Mouse (Mus musculus) cerebellum, adult 8-10 months (tissue): ENCODE data around the gene Ccdc8.

Experiments
- DNase-seq: peaks from one replicate; pipeline ENCODE4 v3.0.0; 2022

The Ccdc8 gene

GRCm38 (mm10) chr7:17011909-17012590 lies 19.5 kb downstream of the Ccdc8 start:
- DNase-seq, result peak; percentile 58

GRCm38 (mm10) chr7:17015381-17015780 lies 22.9 kb downstream of the Ccdc8 start:
- peak; percentile 47 for DNase-seq

GRCm38 (mm10) chr7:17017036-17017435 lies 24.5 kb downstream of the Ccdc8 start:
- peak; percentile 97 for DNase-seq

DNA sequence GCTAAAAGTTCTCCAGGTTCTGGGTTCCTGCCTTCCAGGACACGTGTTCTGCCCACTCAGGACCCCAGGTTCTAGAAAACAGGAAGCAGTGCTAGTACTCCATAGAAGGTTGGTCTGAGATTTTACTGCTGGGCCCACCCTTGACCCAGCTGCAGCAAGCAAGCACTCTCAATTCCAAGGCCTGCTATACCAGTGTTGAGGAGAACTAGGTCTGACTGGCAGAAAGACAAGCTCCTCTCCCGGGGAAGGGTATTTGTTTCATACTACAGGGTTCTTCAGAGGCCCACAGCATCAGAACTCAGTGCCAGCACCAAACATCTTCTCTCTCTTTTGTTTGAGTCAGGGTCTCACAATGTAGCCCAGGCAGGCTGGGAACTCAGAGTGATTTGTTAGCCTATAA lies 25.4 kb downstream of the Ccdc8 start:
- no peak for DNase-seq

DNA sequence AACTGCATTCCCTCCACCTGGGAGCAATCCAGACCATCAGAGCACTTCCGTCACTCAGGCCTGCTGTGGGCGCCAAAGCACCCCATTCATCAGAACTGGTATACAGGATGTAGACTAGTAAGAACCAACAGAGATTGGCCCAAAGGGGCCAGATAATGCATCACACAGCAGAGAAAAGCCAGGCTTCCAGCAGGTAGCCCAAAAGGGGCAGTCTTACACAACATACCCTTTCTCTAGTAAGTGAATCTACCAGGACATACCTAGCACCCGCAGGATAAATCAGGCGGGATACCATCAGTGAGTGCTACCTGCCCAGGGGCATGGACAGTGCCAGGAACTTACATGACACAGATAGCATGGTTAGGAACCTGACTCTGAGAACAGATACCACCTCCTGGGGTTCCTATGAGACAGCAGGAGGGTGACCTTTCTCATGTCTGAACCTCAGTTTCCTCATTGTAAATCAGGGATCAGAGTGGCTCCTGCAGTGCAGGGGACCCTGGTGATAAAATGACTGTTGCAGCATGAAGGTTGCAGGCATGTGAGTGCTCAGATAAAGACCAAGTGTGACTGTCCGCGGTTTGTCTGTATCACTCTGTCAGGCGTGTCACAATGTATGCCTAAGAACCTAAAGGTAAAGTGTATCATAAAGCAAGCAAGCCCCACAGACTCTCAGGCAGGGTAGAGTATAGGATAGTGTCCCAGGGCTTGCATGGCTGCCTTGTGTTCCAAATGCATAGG lies 27.1 kb downstream of the Ccdc8 start:
- peak; percentile 26 for DNase-seq

DNA sequence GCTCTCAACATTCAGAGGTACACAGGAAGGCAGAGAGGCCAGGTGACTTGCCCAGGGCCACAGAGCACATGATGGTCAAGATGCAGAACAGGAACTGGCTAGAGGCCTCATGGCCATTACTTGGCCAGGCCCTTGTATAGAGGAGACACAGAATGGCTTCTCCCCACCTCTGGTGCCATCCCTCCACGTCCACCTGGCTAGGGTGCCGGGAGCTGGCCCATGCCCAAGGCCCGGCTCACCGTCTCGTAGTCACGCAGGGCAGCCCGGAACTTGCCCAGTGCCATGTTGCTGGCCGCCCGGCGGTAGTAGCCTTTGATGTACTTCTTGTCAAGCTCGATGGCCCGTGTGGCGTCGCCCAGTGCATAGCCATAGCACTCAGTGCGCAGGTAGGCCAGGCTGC lies 29.7 kb downstream of the Ccdc8 start:
- DNase-seq, result peak; percentile 61

GRCm38 (mm10) chr7:17023701-17024100 lies 31.2 kb downstream of the Ccdc8 start:
- DNase-seq, result peak; percentile 17

- DNase-seq, result peak; percentile 39
These were observed 31.6 kb downstream of the Ccdc8 start for GRCm38 (mm10) chr7:17024141-17024540.

- no peak for DNase-seq
These were observed 32.5 kb downstream of the Ccdc8 start for GRCm38 (mm10) chr7:17024814-17025504.

- DNase-seq, result no peak
These were observed 33.0 kb downstream of the Ccdc8 start for GRCm38 (mm10) chr7:17025505-17025894.

DNA sequence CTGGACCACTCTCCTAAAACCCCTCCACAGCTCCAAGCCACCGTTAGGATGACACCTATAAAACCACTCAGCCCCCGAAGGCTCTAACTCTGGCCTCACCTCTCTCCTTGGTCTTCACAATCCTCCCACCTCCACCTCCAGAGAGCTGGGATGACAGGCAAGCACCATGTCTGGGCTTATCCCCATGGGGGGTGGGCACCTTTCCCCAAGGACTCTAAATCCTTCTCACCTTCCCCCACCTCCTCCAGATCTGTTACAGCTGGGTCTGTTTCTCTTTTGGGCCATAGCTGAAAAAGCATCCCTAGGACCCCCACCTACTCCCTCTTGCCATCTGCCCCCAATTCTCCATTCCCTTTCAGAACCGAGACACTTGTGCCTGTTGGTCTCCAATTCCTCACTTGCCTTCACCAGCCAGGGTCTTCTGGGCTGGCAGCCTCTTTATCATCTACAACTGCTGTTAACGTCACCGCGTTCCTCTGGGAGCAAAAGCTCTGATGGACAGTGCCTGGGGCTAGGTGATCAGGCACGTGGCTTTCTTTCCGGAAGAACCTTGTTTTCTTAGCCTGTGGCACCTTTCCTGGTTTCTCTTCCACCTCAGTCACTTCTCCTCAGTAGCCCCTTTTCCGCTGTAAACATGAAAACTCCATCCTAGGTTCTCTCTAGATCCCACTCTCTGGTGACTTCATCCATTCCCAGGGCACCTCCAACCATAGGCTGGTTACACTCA lies 33.6 kb downstream of the Ccdc8 start:
- DNase-seq, result peak; percentile 33

DNA sequence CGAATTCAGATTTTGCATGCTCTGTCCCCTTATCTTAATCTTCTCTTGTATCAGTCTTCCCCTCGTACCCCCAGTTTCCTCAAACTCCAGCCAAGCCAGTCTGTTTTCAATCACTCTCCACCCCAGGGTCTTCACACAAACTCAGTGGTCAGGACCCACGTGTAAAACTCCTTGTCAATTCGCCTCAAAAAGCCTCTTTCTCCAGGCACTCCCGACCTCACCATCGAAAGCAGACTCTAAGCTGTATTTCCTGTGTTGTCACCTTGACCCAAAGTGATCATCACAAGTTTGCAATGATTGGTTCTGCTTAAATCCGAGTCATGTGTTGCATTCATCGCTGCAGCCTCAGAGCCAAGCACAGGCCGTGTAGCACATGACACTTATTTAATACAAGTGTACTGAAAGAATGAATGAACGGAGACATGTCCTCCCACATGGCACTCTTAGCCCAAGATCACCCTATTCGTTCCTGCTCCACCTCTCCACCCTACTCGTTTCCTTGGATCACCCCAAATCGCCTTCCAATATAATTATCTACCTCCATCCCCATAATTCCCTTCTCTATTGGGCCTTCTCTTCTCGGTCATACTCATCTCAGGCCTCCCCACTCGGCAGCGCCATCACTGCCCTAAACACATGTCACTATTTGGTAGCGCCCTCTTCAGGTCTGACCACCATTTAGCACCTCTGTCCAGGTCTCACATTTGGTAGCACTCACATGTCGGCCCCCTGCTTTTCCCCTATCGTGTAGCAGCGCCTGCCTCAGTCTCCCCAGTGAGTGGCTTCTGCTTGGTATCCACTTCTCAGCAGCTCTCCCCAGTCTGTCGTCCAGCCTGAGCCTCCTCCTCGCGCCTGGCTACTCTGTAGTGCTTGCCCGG lies 34.4 kb downstream of the Ccdc8 start:
- DNase-seq, result peak; percentile 76

- DNase-seq, result peak; percentile 86
These were observed 35.3 kb downstream of the Ccdc8 start, which contains the start of gene Ppp5c for GRCm38 (mm10) chr7:17027588-17028343. TSS of gene Ppp5c (minus strand) at chr7:17027924.

- no peak for DNase-seq
These were observed 36.4 kb downstream of the Ccdc8 start for GRCm38 (mm10) chr7:17028923-17029322.

- DNase-seq, result no peak
These were observed 37.7 kb downstream of the Ccdc8 start for GRCm38 (mm10) chr7:17030239-17030638.

GRCm38 (mm10) chr7:17038018-17038695 lies 45.6 kb downstream of the Ccdc8 start:
- no peak for DNase-seq

GRCm38 (mm10) chr7:17039373-17039772 lies 46.9 kb downstream of the Ccdc8 start:
- no peak for DNase-seq

DNA sequence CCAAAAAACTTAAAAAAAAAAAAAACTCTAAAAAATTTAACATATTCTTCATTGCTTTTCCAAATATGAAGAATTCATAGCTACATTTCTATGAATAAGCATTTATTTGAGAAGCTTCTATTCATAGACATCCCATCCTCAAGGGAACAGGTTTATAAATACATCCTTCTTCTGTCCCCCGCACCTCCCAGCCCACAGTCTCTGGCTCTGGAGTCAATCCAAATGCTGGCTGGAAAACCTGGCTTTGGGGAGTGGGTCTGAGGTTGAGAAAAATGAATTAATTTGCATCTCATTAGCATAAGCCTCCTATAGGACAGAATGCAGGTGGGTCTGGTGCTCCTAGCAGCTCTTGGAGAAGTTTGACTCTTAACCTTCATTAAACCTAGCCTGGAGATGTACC lies 53.2 kb downstream of the Ccdc8 start:
- DNase-seq, result no peak
